Mouse (Mus musculus) neural tube, embryonic 14.5 days (tissue): ENCODE measurements around the gene Slc22a14. TPM values are rescaled to one million over a fixed set of nuclear protein-coding genes. Genes with fewer than 3 reads are reported as not detected.

ENCODE experiments used
- ATAC-seq: fragments of 200-750 bp; cut with Nextera tagmentation; 2 replicates; pipeline ENCODE4 v1.8.0; 2017; ENCODE audit warnings: low read depth, mild to moderate bottlenecking, moderate TSS enrichment, moderate library complexity
- H3K27ac ChIP-seq: fragments of 300-500 bp; sonication (generic); 2 replicates; pipeline ENCODE4 v1.5.1; 2014; ENCODE audit warnings: low read depth, mild to moderate bottlenecking, control low read depth, low read length, moderate library complexity, mixed read lengths
- H3K27me3 ChIP-seq: fragments of 300-500 bp; sonication (generic); 2 replicates; pipeline ENCODE4 v1.6.1; 2014; ENCODE audit warnings: low read length; ENCODE audit not compliant: control insufficient read depth, insufficient read depth
- H3K36me3 ChIP-seq: fragments of 300-500 bp; sonication (generic); 2 replicates; pipeline ENCODE4 v1.6.1; 2014; ENCODE audit warnings: low read length, mixed read lengths; ENCODE audit not compliant: control insufficient read depth, insufficient read depth
- H3K4me1 ChIP-seq: fragments of 300-500 bp; sonication (generic); 2 replicates; pipeline ENCODE4 v1.6.1; 2014; ENCODE audit warnings: low read length; ENCODE audit not compliant: control insufficient read depth, insufficient read depth
- H3K4me2 ChIP-seq: fragments of 300-500 bp; sonication (generic); 2 replicates; pipeline ENCODE4 v1.6.1; 2014; ENCODE audit warnings: mild to moderate bottlenecking, low read depth, low read length, control low read depth
- H3K4me3 ChIP-seq: fragments of 300-500 bp; sonication (generic); 2 replicates; pipeline ENCODE4 v1.5.1; 2014; ENCODE audit warnings: low read depth, low read length, control low read depth, mixed read lengths
- H3K9ac ChIP-seq: fragments of 300-500 bp; sonication (generic); replicated peaks from 2 replicates; pipeline ENCODE4 v1.6.1; 2014; ENCODE audit warnings: low read depth, mild to moderate bottlenecking, control low read depth, low read length, mixed read lengths
- H3K9me3 ChIP-seq: fragments of 300-500 bp; sonication (generic); 2 replicates; pipeline ENCODE4 v1.6.1; 2016; ENCODE audit warnings: low read length; ENCODE audit not compliant: control insufficient read depth
- WGBS: fragments of 180-500 bp; shearing (Covaris S2); extraction: QIAGEN DNeasy Blood & Tissue Kit; methylation state at CpG from one replicate; pipeline ENCODE4 v1.1.7; 2014; 5-methylcytosine and 5-hydroxymethylcytosine counted together
- polyA plus RNA-seq: library from polyadenylated mRNA; unstranded; fragments of >200 nt; fragmentation: Nextera tagmentation; extraction: Ambion mirVana; gene quantifications from 2 replicates; pipeline ENCODE4 v1.2.1, GENCODE M21; 2014

The Slc22a14 gene
- polyA plus RNA-seq, 1 experiment from 2014 or later, result not detected

- no peak for ATAC-seq
- WGBS, result 86% methylated on average over 5 of the region's 5 CpGs
- Histone ChIP-seq H3K9ac (no peak overlapping the region), H3K27ac (no peak overlapping the region), H3K9me3 (no peaks in the 10 kb centered on the region), H3K4me1 (no peaks in the 10 kb centered on the region), H3K4me2 (no peak overlapping the region), H3K27me3 (no peaks in the 10 kb centered on the region), H3K36me3 (peaks cover 16% of the 10 kb centered on the region; the same call in 1 of the 2 replicates), H3K4me3 (no peak overlapping the region)
Measured at GRCm38 (mm10) chr9:119246826-119247225, 118.5 kb downstream of the Slc22a14 start.

- 97% methylated on average over 3 of the region's 3 CpGs for WGBS
- Histone ChIP-seq H3K4me3 (no peak overlapping the region), H3K36me3 (peaks cover 8% of the 10 kb centered on the region; the same call in 1 of the 2 replicates), H3K9me3 (no peaks in the 10 kb centered on the region), H3K4me2 (no peak overlapping the region), H3K4me1 (no peaks in the 10 kb centered on the region), H3K27ac (no peak overlapping the region), H3K27me3 (no peaks in the 10 kb centered on the region), H3K9ac (no peak overlapping the region)
- no peak for ATAC-seq
Measured at GRCm38 (mm10) chr9:119243981-119244380, 121.4 kb downstream of the Slc22a14 start.

GRCm38 (mm10) chr9:119241169-119241865, 124.0 kb downstream of the Slc22a14 start:
- H3K4me2 ChIP-seq, result no peak overlapping the region
- no peak for ATAC-seq
- no peaks in the 10 kb centered on the region for H3K4me1 ChIP-seq
- 86% methylated on average over 11 of the region's 11 CpGs for WGBS
- no peaks in the 10 kb centered on the region for H3K27me3 ChIP-seq
- no peak overlapping the region for H3K9ac ChIP-seq
- H3K36me3 ChIP-seq, result peaks cover 8% of the 10 kb centered on the region
- no peak overlapping the region for H3K4me3 ChIP-seq
- H3K9me3 ChIP-seq, result no peaks in the 10 kb centered on the region
- no peak overlapping the region for H3K27ac ChIP-seq

- no peaks in the 10 kb centered on the region for H3K4me1 ChIP-seq
- 59% methylated on average over 10 of the region's 10 CpGs for WGBS
- no peak overlapping the region for H3K9ac ChIP-seq
- no peak overlapping the region for H3K27ac ChIP-seq
- peaks cover 8% of the 10 kb centered on the region for H3K36me3 ChIP-seq
- H3K4me3 ChIP-seq, result no peak overlapping the region
- no peaks in the 10 kb centered on the region for H3K9me3 ChIP-seq
- no peak overlapping the region for H3K4me2 ChIP-seq
- H3K27me3 ChIP-seq, result no peaks in the 10 kb centered on the region
- peak; percentile 69 for ATAC-seq
Measured at GRCm38 (mm10) chr9:119240286-119240997, 124.9 kb downstream of the Slc22a14 start.

- Histone ChIP-seq H3K9ac (no peak overlapping the region), H3K36me3 (peaks cover 5% of the 10 kb centered on the region; the same call in 1 of the 2 replicates), H3K27me3 (no peaks in the 10 kb centered on the region), H3K4me3 (no peak overlapping the region), H3K4me1 (no peaks in the 10 kb centered on the region), H3K27ac (no peak overlapping the region), H3K9me3 (no peaks in the 10 kb centered on the region), H3K4me2 (no peak overlapping the region)
- WGBS, result 92% methylated on average over 3 of the region's 3 CpGs
- ATAC-seq, result no peak
Measured at GRCm38 (mm10) chr9:119239274-119239673, 126.1 kb downstream of the Slc22a14 start.

- Histone ChIP-seq H3K27ac (no peak overlapping the region), H3K4me1 (no peaks in the 10 kb centered on the region), H3K9me3 (no peaks in the 10 kb centered on the region), H3K27me3 (no peaks in the 10 kb centered on the region), H3K4me3 (no peak overlapping the region), H3K9ac (no peak overlapping the region), H3K4me2 (no peak overlapping the region), H3K36me3 (peaks cover 5% of the 10 kb centered on the region; the same call in 1 of the 2 replicates)
- 98% methylated on average over 4 of the region's 4 CpGs for WGBS
- ATAC-seq, result no peak
Measured at GRCm38 (mm10) chr9:119238796-119239195, 126.6 kb downstream of the Slc22a14 start.

- Histone ChIP-seq H3K4me2 (no peak overlapping the region), H3K27me3 (no peaks in the 10 kb centered on the region), H3K9me3 (no peaks in the 10 kb centered on the region), H3K9ac (no peak overlapping the region), H3K4me3 (no peak overlapping the region), H3K4me1 (no peaks in the 10 kb centered on the region), H3K27ac (no peak overlapping the region), H3K36me3 (no peaks in the 10 kb centered on the region)
- ATAC-seq, result no peak
- WGBS, result 96% methylated on average over 7 of the region's 7 CpGs
Measured at GRCm38 (mm10) chr9:119231552-119231951, 133.8 kb downstream of the Slc22a14 start.

GRCm38 (mm10) chr9:119230829-119231228, 134.5 kb downstream of the Slc22a14 start:
- no peaks in the 10 kb centered on the region for H3K36me3 ChIP-seq
- H3K4me2 ChIP-seq, result no peak overlapping the region
- ATAC-seq, result no peak
- H3K4me1 ChIP-seq, result no peaks in the 10 kb centered on the region
- H3K27me3 ChIP-seq, result no peaks in the 10 kb centered on the region
- no peak overlapping the region for H3K27ac ChIP-seq
- WGBS, result 93% methylated on average over 2 of the region's 2 CpGs
- H3K9ac ChIP-seq, result no peak overlapping the region
- H3K4me3 ChIP-seq, result no peak overlapping the region
- H3K9me3 ChIP-seq, result no peaks in the 10 kb centered on the region

- H3K27me3 ChIP-seq, result no peaks in the 10 kb centered on the region
- no peaks in the 10 kb centered on the region for H3K4me1 ChIP-seq
- no peak overlapping the region for H3K9ac ChIP-seq
- no peak overlapping the region for H3K4me2 ChIP-seq
- ATAC-seq, result no peak
- no peak overlapping the region for H3K27ac ChIP-seq
- WGBS, result 91% methylated on average over 4 of the region's 4 CpGs
- no peaks in the 10 kb centered on the region; the same call in 1 of the 2 replicates for H3K36me3 ChIP-seq
- no peak overlapping the region for H3K4me3 ChIP-seq
- H3K9me3 ChIP-seq, result no peaks in the 10 kb centered on the region
Measured at GRCm38 (mm10) chr9:119220249-119220648, 145.1 kb downstream of the Slc22a14 start.
